Mouse (Mus musculus): Measurements from ENCODE around the gene Neurl1b.

Neurl1b gene

GRCm38 (mm10) chr17:26449472-26449871, 34.8 kb downstream of the Neurl1b start:
- intact Hi-C loops (cut with DNase I) = no loop called here

- intact Hi-C loops (cut with DNase I) = loop anchor here (2.0 kb wide), 1 partner anchor 137 kb away; no protein-coding TSS in a partner anchor
These were observed 37.1 kb downstream of the Neurl1b start for GRCm38 (mm10) chr17:26451651-26452295.

- intact Hi-C loops (cut with DNase I) = loop anchor here (2.0 kb wide), 1 partner anchor 138 kb away; no protein-coding TSS in a partner anchor
These were observed 37.8 kb downstream of the Neurl1b start for GRCm38 (mm10) chr17:26452371-26452972.

- intact Hi-C loops (cut with DNase I) = no loop called here
These were observed 42.9 kb downstream of the Neurl1b start for GRCm38 (mm10) chr17:26457506-26457905.

DNA sequence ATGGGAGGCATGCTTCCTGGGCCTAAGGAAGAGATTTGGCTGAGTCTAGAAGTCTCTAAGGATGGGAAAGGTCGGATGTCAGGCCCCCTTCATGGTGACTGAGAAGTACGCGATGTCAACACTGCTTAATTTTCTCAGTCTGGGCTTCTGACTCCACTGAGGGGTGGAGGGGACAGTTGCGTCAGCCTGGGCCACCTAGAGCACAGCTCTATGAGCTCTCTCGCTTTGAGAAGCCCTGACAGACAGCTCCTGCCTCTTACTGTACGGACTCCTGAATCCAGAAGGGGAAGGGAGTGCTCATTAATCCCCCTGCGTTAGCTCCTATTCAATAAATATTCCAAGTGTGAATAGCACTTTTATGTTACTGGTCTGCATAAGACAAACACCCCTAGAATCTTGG, 43.4 kb downstream of the Neurl1b start:
- intact Hi-C loops (cut with DNase I) = no loop called here

DNA sequence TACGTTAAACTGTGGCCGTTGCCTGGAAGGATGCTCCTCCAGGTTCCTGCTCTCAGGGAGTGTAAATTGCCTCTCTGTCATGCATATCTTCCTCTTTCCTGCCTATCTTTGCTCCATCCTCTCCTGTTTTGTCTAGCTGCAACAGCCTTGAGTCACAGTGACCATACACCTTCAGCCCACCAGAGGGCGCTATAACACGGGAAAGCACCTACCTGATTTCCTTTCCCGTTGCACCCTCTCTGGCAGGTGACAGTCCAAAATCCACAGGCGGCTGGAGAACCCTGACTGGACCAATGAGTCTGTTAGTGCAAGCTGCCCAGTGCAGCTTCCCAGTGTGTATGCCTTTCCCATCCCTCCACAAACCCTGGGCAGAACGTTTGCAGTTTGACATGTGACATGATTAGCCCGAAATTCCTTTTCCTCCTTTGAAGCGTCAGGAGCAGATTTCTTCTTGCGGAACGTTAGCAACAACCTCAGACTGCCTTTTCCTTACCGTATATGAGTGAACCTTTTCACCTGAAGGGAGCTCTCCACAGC, 48.1 kb downstream of the Neurl1b start:
- intact Hi-C loops (cut with DNase I) = loop anchor here (10.0 kb wide), 1 partner anchor 422 kb away; no protein-coding TSS in a partner anchor

DNA sequence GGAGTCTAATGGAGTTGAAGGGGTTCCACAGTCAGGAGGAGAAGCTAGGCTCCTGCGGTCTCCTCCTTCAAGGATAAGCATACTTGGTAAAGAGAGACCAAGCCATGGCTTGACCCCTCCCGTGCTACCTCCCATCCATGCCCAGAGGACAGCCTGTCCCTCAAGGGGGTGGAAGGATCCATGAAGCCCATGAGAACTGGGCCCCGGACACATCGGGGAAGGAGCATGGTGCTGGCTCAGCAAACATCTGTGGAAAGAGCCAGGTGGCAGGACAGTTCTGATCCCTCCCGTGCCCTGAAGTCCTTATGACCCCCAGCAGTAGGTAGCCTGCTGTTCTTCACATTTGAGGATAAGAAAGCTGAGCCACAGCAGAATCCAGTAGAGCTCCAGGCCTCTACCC, 48.8 kb downstream of the Neurl1b start:
- intact Hi-C loops (cut with DNase I) = loop anchor here (10.0 kb wide), 1 partner anchor 421 kb away; no protein-coding TSS in a partner anchor

GRCm38 (mm10) chr17:26463984-26464383, 49.4 kb downstream of the Neurl1b start:
- intact Hi-C loops (cut with DNase I) = loop anchor here (10.0 kb wide), 1 partner anchor 421 kb away; no protein-coding TSS in a partner anchor

- intact Hi-C loops (cut with DNase I) = loop anchor here (10.0 kb wide), 1 partner anchor 420 kb away; no protein-coding TSS in a partner anchor
These were observed 49.9 kb downstream of the Neurl1b start for GRCm38 (mm10) chr17:26464481-26464880.

- intact Hi-C loops (cut with DNase I) = loop anchor here (10.0 kb wide), 1 partner anchor 420 kb away; no protein-coding TSS in a partner anchor
These were observed 50.3 kb downstream of the Neurl1b start for GRCm38 (mm10) chr17:26464972-26465371.

- intact Hi-C loops (cut with DNase I) = loop anchor here (1.0 to 10.0 kb wide), 3 partner anchors 40 to 418 kb away; no protein-coding TSS in a partner anchor
These were observed 52.1 kb downstream of the Neurl1b start for GRCm38 (mm10) chr17:26466741-26467150.

GRCm38 (mm10) chr17:26467619-26468018, 53.0 kb downstream of the Neurl1b start:
- intact Hi-C loops (cut with DNase I) = loop anchor here (2.0 to 10.0 kb wide), 2 partner anchors 39 to 417 kb away; no protein-coding TSS in a partner anchor

GRCm38 (mm10) chr17:26468102-26468894, 53.7 kb downstream of the Neurl1b start:
- intact Hi-C loops (cut with DNase I) = loop anchor here (10.0 kb wide), 1 partner anchor 417 kb away; no protein-coding TSS in a partner anchor

DNA sequence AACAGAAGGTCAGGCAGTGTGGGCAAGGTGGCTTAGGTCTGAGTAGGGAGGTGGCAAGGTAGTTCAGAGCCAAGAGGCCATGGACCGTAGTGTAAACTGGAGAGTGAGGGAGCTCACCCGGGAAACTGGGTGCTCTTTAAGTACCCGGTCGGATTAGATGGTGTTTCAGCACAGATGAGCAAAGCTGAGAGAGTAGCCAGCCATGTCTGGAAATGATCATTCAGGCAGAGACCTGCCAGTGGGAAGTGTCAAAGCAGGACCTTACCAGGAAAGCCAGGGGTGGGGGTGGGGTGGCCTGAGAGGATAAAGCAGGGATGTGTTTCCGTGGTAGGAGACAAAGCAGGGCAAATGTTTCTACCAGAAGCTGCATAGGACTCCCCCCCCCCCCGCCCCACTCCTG, 62.2 kb downstream of the Neurl1b start:
- intact Hi-C loops (cut with DNase I) = no loop called here

DNA sequence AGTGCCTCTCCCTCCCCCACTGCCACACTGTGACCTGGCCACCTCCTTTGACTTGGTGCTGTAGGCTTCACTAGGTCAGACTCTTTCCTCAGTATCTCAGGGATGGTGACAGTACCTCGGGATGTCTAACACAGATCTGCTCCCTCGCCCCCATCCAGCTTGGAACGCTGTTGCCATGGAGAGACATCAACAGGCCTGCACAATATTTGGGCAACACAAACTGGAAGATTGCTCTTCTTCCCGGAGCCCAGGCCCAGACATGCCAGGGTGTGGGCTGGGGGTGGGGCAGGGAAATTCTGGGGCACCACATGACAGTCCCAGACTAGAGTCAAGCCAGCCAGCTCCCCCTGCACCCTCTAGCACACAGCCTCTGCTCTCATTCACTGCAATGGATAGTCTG, 64.0 kb downstream of the Neurl1b start:
- intact Hi-C loops (cut with DNase I) = no loop called here

- intact Hi-C loops (cut with DNase I) = no loop called here
These were observed 65.0 kb downstream of the Neurl1b start for GRCm38 (mm10) chr17:26479619-26480018.

DNA sequence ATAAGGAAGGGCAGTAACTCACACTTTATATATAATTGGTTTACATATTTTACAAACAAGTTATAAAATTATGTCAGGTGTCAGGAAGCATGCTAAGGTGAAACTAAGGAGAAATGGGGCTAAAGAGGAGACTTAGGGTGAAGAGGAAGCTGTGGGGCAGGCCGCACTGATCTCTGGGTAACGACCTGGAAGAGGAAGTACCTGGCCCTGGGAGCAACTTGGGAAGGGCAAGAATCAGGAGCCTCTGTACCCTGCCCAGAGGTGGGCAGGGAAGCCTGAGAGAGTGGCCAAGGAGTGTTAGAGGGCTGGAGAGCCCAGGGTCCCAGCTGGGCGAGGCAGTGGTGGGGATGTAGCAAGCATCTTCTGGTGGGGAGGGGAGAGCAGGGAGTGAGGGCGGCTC, 66.3 kb downstream of the Neurl1b start:
- intact Hi-C loops (cut with DNase I) = no loop called here

GRCm38 (mm10) chr17:26484626-26485421, 70.2 kb downstream of the Neurl1b start:
- intact Hi-C loops (cut with DNase I) = no loop called here

DNA sequence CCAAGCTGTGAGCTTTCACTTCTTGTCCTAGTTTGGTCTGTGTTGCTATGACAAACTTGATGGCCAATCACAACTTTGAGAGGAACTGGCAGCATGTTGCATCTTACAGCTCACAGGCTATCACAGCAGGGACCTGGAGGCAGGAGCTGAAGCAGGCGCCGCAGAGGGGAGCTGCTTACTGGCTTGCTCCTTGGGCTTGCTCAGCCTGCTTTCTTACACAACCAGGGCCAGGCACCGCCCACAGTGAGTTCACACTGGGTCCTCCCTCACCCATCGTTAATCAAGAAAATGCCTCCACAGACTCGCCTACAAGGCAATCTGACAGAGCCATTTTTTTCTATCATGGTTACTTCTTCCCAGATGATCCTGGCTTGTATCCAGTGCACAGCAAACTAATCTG, 72.6 kb downstream of the Neurl1b start:
- intact Hi-C loops (cut with DNase I) = no loop called here

DNA sequence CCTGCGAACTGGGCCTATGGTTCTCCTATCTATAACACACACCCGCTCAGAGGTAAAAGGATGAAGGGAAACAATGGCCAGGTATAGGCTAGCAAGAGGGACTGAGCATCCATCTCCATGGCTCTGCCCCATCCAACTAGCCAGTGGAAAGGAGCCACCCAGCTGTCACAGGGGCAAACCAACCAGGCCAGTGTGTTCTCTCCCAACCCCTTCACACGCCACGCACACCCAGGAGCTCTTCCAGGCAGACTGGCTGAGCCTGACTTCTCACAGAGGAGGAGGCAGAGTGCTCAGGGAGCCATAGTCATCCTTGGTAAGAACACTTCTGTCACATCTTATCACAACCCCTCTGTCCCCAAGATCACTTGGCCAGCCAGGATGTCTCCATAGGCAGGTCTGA, 73.3 kb downstream of the Neurl1b start:
- intact Hi-C loops (cut with DNase I) = no loop called here
